Mouse (Mus musculus): ENCODE measurements around the gene 4930402K13Rik. TPM values are rescaled to one million over a fixed set of nuclear protein-coding genes. Genes with fewer than 3 reads are reported as not detected.
"Not testable (repeated sequence)": the region's sequence is repeated elsewhere in the genome, so short reads cannot be mapped to it uniquely, and the experiment has no call there.

The 4930402K13Rik gene
- polyA plus RNA-seq (2015; fragmentation: Nextera tagmentation; extraction: Ambion mirVana): not detected in 2 replicates

- Histone ChIP-seq H3K9ac (ENCODE audit: low read length) (no peak within 1 kb of the TSS), H3K4me3 (ENCODE audit: low read length) (no peak within 1 kb of the TSS), H3K36me3 (ENCODE audit: control insufficient read depth, insufficient read depth) (no peaks in the 10 kb centered on the region), H3K9me3 (replicated peaks; ENCODE audit: control insufficient read depth, low read length) (no peaks in the 10 kb centered on the region), H3K27ac (ENCODE audit: low read length) (no peak within 1 kb of the TSS), H3K27me3 (ENCODE audit: control insufficient read depth, insufficient read depth, low read length) (no peaks in the 10 kb centered on the region), H3K4me1 (ENCODE audit: control insufficient read depth, insufficient read depth, low read length) (no peaks in the 10 kb centered on the region), H3K4me2 (ENCODE audit: low read depth, low read length) (no peak within 1 kb of the TSS)
- ATAC-seq (replicated peaks; ENCODE audit: extremely low read depth, insufficient read depth, low FRiP score): no peak
- WGBS: 91% methylated on average over 6 of the region's 6 CpGs
These were observed at the start of gene 4930402K13Rik for GRCm38 (mm10) chrX:9104262-9104661. 4930402K13Rik (plus strand) TSS chrX:9104562.

GRCm38 (mm10) chrX:9060952-9061351 is 43.4 kb upstream of the 4930402K13Rik start:
- not testable (repeated sequence) for ATAC-seq (replicated peaks; ENCODE audit: extremely low read depth, insufficient read depth, low FRiP score); H3K36me3 ChIP-seq (ENCODE audit: control insufficient read depth, insufficient read depth); H3K4me1 ChIP-seq (ENCODE audit: control insufficient read depth, insufficient read depth, low read length); H3K27ac ChIP-seq (ENCODE audit: low read length); H3K9ac ChIP-seq (ENCODE audit: low read length); H3K4me2 ChIP-seq (ENCODE audit: low read depth, low read length); H3K4me3 ChIP-seq (ENCODE audit: low read length); H3K9me3 ChIP-seq (replicated peaks; ENCODE audit: control insufficient read depth, low read length); H3K27me3 ChIP-seq (ENCODE audit: control insufficient read depth, insufficient read depth, low read length)
- 22% methylated on average over 7 of the region's 9 CpGs for WGBS

- Histone ChIP-seq H3K27me3 (ENCODE audit: control insufficient read depth, insufficient read depth, low read length) (no peaks in the 10 kb centered on the region), H3K9ac (ENCODE audit: low read length) (no peak overlapping the region), H3K4me1 (ENCODE audit: control insufficient read depth, insufficient read depth, low read length) (no peaks in the 10 kb centered on the region), H3K27ac (ENCODE audit: low read length) (no peak overlapping the region), H3K9me3 (replicated peaks; ENCODE audit: control insufficient read depth, low read length) (peaks cover 4% of the 10 kb centered on the region), H3K36me3 (ENCODE audit: control insufficient read depth, insufficient read depth) (no peaks in the 10 kb centered on the region), H3K4me2 (ENCODE audit: low read depth, low read length) (no peak overlapping the region), H3K4me3 (ENCODE audit: low read length) (no peak overlapping the region)
- ATAC-seq (replicated peaks; ENCODE audit: extremely low read depth, insufficient read depth, low FRiP score): no peak
- WGBS: 77% methylated on average over 4 of the region's 4 CpGs
These were observed 42.3 kb upstream of the 4930402K13Rik start for GRCm38 (mm10) chrX:9062101-9062500.

- not testable (repeated sequence) for H3K4me1 ChIP-seq (ENCODE audit: control insufficient read depth, insufficient read depth, low read length); ATAC-seq (replicated peaks; ENCODE audit: extremely low read depth, insufficient read depth, low FRiP score); H3K27me3 ChIP-seq (ENCODE audit: control insufficient read depth, insufficient read depth, low read length); H3K9ac ChIP-seq (ENCODE audit: low read length); H3K4me3 ChIP-seq (ENCODE audit: low read length); H3K27ac ChIP-seq (ENCODE audit: low read length); H3K36me3 ChIP-seq (ENCODE audit: control insufficient read depth, insufficient read depth); H3K4me2 ChIP-seq (ENCODE audit: low read depth, low read length); H3K9me3 ChIP-seq (replicated peaks; ENCODE audit: control insufficient read depth, low read length)
- whole genome bisulfite sequencing: 86% methylated on average over 11 of the region's 11 CpGs
These were observed 41.6 kb upstream of the 4930402K13Rik start, which contains the start of gene Fthl17f for GRCm38 (mm10) chrX:9062715-9063114. Fthl17f (plus strand) TSS chrX:9063015.

- 5% methylated on average over 4 of the region's 10 CpGs for WGBS
- H3K4me3 ChIP-seq (ENCODE audit: low read length); H3K9ac ChIP-seq (ENCODE audit: low read length); ATAC-seq (replicated peaks; ENCODE audit: extremely low read depth, insufficient read depth, low FRiP score); H3K27ac ChIP-seq (ENCODE audit: low read length); H3K4me1 ChIP-seq (ENCODE audit: control insufficient read depth, insufficient read depth, low read length); H3K9me3 ChIP-seq (replicated peaks; ENCODE audit: control insufficient read depth, low read length); H3K4me2 ChIP-seq (ENCODE audit: low read depth, low read length); H3K36me3 ChIP-seq (ENCODE audit: control insufficient read depth, insufficient read depth); H3K27me3 ChIP-seq (ENCODE audit: control insufficient read depth, insufficient read depth, low read length): not testable (repeated sequence)
These were observed 26.7 kb upstream of the 4930402K13Rik start for GRCm38 (mm10) chrX:9077699-9078098.

GRCm38 (mm10) chrX:9095066-9095465 is 9.3 kb upstream of the 4930402K13Rik start:
- not testable (repeated sequence) for H3K9ac ChIP-seq (ENCODE audit: low read length); H3K9me3 ChIP-seq (replicated peaks; ENCODE audit: control insufficient read depth, low read length); H3K4me1 ChIP-seq (ENCODE audit: control insufficient read depth, insufficient read depth, low read length); ATAC-seq (replicated peaks; ENCODE audit: extremely low read depth, insufficient read depth, low FRiP score); H3K4me3 ChIP-seq (ENCODE audit: low read length); H3K27me3 ChIP-seq (ENCODE audit: control insufficient read depth, insufficient read depth, low read length); H3K4me2 ChIP-seq (ENCODE audit: low read depth, low read length); H3K36me3 ChIP-seq (ENCODE audit: control insufficient read depth, insufficient read depth); H3K27ac ChIP-seq (ENCODE audit: low read length)

GRCm38 (mm10) chrX:9110381-9110780 is 6.0 kb downstream of the 4930402K13Rik start:
- Histone ChIP-seq H3K4me3 (ENCODE audit: low read length) (no peak overlapping the region), H3K36me3 (ENCODE audit: control insufficient read depth, insufficient read depth) (no peaks in the 10 kb centered on the region), H3K9me3 (replicated peaks; ENCODE audit: control insufficient read depth, low read length) (no peaks in the 10 kb centered on the region), H3K9ac (ENCODE audit: low read length) (no peak overlapping the region), H3K27ac (ENCODE audit: low read length) (no peak overlapping the region), H3K4me1 (ENCODE audit: control insufficient read depth, insufficient read depth, low read length) (no peaks in the 10 kb centered on the region), H3K27me3 (ENCODE audit: control insufficient read depth, insufficient read depth, low read length) (no peaks in the 10 kb centered on the region), H3K4me2 (ENCODE audit: low read depth, low read length) (no peak overlapping the region)
- 46% methylated on average over 2 of the region's 2 CpGs for WGBS
- no peak for ATAC-seq (replicated peaks; ENCODE audit: extremely low read depth, insufficient read depth, low FRiP score)

- no peak for ATAC-seq (replicated peaks; ENCODE audit: extremely low read depth, insufficient read depth, low FRiP score)
- H3K9ac ChIP-seq (ENCODE audit: low read length): no peak overlapping the region
- H3K27me3 ChIP-seq (ENCODE audit: control insufficient read depth, insufficient read depth, low read length): no peaks in the 10 kb centered on the region
- H3K36me3 ChIP-seq (ENCODE audit: control insufficient read depth, insufficient read depth): no peaks in the 10 kb centered on the region
- 49% methylated on average over 4 of the region's 4 CpGs for WGBS
- no peaks in the 10 kb centered on the region for H3K4me1 ChIP-seq (ENCODE audit: control insufficient read depth, insufficient read depth, low read length)
- no peak overlapping the region for H3K4me3 ChIP-seq (ENCODE audit: low read length)
- H3K4me2 ChIP-seq (ENCODE audit: low read depth, low read length): no peak overlapping the region
- no peak overlapping the region for H3K27ac ChIP-seq (ENCODE audit: low read length)
- H3K9me3 ChIP-seq (replicated peaks; ENCODE audit: control insufficient read depth, low read length): no peaks in the 10 kb centered on the region
These were observed 20.6 kb downstream of the 4930402K13Rik start for GRCm38 (mm10) chrX:9124928-9125327.

GRCm38 (mm10) chrX:9128317-9128831 is 24.0 kb downstream of the 4930402K13Rik start:
- ATAC-seq (replicated peaks; ENCODE audit: extremely low read depth, insufficient read depth, low FRiP score): no peak
- Histone ChIP-seq H3K4me1 (ENCODE audit: control insufficient read depth, insufficient read depth, low read length) (no peaks in the 10 kb centered on the region), H3K27ac (ENCODE audit: low read length) (no peak overlapping the region), H3K27me3 (ENCODE audit: control insufficient read depth, insufficient read depth, low read length) (no peaks in the 10 kb centered on the region), H3K9me3 (replicated peaks; ENCODE audit: control insufficient read depth, low read length) (no peaks in the 10 kb centered on the region), H3K4me2 (ENCODE audit: low read depth, low read length) (no peak overlapping the region), H3K4me3 (ENCODE audit: low read length) (no peak overlapping the region), H3K9ac (ENCODE audit: low read length) (no peak overlapping the region), H3K36me3 (ENCODE audit: control insufficient read depth, insufficient read depth) (no peaks in the 10 kb centered on the region)
- 32% methylated on average over 7 of the region's 7 CpGs for WGBS
